Mouse (Mus musculus) duodenum, adult 2 months (tissue): Measurements from ENCODE around the gene Abcb6. TPM values are rescaled to one million over a fixed set of nuclear protein-coding genes. Genes with fewer than 3 reads are reported as not detected.

ENCODE experiments used
- polyA plus RNA-seq: library from polyadenylated mRNA; depleted of rRNA; stranded (reverse); fragments of >200 nt; gene quantifications from 2 replicates; pipeline ENCODE4 v1.2.3, GENCODE M21; 2012; ENCODE audit warnings: low replicate concordance; rRNA removed

The Abcb6 gene
- 20.6 and 30.7 TPM in 2 replicates for polyA plus RNA-seq

DNA sequence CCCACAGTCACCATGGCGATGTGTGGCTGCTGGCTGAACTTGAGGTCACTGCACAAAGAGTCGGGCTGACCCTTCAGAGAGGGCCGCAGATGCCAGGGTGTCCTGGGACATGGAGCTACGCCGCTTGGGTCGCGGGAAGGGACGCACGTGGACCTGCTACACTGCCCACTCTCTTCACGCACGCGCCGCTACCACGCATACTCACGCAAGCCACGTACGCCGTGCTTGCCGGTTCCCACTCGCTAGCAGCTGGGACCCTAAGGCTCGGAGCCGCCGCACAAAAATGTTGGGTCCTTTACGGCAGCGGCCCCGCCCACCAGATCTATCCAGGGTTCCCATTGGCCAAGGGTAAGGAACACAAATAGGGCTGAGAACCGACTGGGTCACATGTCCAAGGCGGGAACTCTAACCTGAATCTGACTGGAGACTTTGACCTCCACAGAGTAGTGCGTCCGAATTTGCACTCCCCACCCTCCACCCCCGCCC, at the start of gene Abcb6:
TSS of gene Abcb6 (minus strand) at position 288 of the 486 bp plus-strand sequence.

DNA sequence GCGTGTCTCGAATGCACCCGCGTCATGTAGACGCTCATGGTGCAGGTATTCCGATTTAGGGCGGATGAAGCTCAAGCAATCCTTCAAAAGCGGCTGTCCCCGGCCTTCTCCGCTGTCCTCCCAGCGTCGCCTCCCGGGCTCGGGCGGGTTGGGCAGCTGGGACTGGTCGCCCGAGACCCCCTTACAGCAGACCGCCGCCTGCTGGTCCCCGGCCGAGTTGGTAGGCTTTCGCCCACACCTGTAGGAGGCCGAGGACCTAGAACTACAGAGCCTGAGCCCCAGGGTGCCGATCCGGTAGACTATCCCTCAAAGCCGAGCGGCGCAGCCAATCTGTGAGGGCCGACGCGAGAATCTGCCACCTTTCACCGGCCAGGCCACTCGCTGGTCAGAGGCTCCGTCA, 39.3 kb upstream of the Abcb6 start, which contains the start of gene Tuba4a:
TSS of gene Tuba4a (minus strand) at position 335 of the 400 bp plus-strand sequence.

DNA sequence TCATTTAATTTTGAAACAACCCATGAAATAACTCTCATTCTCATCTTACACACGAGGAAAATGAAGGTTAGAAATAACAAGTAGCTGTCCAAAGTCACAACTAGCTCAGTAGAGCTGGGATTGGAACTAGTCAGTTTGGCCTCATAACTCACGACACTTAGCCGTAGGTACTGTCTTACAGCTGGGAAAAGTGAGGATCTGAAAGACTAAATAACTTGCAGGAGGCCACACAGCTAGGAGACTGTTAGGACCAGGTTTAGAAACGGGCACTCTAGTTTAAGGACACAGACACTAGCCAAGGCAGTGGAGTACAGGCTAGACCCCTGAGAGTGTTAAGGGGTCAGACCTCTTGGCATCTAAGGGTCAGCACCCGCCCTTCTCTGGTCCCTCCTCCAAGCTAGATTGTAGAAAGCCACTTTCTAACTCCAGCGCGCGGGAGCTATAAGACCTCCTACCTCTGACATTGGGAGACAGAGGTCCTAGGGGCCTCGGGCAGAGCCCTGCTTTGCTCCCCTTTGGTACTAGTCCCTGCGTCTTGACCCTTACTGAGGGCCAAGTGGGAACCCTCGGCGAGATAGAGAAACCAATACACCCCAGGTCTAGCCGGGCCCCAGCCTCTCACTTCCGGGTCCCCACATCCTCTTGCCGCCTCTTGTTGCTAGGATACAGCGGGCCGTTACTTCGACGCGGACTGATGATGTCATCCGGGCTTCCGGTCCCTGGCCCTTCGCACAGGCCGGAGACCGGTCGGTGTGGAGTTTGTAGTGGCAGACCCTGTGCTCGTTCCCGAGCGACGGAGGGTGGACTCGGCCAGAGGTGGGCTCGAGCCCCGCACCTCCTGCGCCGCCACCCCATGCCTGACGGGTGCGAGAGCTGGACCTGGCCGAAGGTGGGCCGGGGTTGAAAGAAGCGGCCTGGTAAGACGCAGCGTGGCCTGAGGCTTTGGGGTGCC, 30.2 kb upstream of the Abcb6 start, which contains the start of the genes Glb1l and Stk16:
TSS of gene Glb1l (minus strand) at position 678 of the 952 bp plus-strand sequence.
TSS of gene Stk16 (plus strand) at position 703 of the 952 bp plus-strand sequence.

DNA sequence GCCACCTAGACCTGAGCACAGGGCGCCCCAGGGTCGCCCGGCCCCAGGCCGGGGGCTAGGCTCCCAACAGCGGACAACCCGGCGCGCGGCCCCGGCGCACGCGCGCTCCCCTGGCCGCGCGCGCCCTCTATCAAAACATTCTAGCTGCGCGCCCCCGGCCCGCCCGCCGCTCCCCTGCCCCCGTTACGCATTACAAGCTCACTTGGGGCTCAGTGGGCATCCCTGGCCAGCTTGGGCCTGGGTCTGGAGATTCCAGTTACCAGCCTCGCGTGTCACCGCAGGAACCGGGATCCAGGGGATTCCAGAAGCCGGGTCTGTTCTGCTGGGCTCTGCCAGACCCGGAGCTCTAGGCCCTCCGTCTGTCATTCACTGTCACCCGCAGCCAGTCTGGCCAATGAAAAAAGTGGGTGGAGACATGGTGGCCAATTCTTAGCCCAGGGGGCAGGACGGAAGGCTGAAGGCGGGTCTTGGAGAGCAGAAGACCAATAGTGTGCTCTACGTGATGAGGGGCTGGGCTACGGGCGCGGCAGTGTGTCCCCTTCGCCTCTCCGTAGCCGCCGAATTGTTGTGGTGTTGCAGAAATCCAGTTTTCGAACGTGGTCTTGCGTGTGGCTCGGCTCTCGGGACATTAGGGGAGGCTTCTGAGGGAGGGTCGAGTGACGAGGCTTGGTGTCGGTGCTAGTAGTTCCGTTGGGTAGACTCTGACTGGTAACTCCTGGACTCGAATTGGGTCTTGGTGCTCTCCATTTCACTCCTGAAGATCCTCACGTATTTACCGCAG, 11.6 kb upstream of the Abcb6 start, which contains the start of the genes Ankzf1 and Atg9a:
TSS of gene Ankzf1 (plus strand) at position 530 of the 781 bp plus-strand sequence.
TSS of gene Atg9a (minus strand) at position 575 of the 781 bp plus-strand sequence.

DNA sequence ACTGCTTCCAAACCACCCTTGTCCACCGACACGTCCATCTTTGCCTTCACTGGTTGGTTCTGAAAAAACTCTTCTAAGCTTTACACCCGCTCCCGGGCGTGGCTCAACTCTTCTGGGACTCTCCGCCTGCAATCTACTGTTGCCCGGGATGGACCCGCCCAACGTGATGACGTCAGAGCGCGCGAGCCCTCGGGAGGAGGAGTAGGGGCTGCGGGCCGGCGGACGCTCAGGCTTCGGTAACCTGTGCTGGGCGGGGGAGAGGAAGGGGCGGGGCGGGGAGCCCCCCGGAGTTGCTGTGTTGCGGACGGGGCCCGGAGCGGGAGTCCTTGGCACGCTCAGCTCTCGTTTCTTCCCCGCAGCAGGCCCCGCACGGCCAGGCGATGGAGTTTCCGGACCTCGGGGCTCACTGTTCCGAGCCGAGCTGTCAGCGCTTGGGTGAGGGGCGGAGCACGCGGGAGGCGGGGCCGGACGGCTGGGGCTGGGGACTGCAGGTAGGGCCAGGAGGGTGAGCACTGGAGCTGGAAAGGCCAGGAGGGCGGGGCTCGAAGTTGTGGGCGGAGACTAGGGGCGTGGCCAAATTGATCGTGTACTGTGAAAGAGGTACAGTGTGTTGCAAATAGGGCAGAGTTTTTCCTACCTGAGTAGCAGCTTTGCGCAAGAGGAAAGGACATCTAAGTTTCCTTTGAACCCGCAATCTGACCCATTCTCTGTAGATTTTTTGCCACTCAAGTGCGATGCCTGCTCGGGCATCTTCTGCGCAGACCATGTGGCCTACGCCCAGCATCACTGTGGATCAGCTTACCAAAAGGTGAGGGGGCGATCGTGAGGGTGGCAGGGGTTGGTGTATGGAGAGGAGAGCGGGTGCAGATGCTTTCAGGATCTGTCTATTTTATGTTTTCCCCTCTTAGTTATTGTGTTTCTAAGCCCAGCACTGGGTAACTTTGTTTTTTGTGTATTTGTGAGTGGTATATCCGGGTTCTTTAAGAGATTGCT, 11.4 kb downstream of the Abcb6 start, which contains the start of gene Zfand2b:
TSS of gene Zfand2b (plus strand) at position 175 of the 993 bp plus-strand sequence.

DNA sequence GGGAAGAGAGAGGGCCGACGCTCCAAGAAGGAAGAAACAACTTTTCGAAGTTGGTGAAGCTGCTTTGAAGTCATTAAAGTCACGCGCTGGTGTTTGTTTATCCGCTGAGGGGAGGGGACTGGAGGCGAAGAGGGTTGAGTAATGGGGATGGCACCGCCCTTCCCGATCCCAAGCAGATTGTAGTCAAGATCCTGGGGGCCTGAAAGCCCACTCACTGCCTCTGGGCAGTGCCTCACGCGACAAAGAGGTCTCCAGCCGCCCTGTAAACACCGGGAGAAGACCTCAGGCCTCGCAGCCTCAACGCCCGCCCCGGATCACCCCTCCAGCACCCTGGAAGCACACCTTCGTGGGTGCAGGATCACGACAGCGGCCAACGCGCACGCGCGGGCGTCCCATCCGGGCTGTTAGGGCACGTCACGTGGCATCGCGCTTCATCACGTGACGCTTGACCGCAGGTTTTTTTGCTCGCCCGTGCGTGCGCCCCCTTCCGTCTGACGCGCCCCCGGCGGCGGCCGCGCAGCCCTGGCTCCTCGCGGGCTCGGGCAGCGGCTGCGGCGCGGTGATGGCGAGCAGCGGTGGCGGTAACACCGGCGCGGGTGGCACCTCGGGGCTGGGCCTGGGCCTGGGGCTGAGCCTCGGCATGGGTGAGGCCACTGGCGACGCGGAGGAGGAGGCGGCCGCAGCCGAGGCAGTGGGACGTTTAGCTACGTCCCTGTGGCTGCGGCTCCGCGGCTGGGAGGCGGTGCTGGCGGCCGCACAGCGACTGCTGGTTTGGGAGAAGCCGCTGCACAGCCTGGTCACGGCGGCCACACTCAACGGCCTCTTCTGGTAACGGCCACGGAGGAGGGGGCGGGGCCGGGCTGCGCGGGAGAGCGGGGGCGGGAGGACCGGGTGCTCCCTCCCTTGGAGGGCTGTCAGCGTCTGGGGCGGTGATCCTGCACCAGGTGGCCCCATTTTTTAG, 37.6 kb downstream of the Abcb6 start, which contains the start of the genes Cnppd1 and Retreg2:
TSS of gene Cnppd1 (minus strand) at position 411 of the 961 bp plus-strand sequence.
TSS of gene Retreg2 (plus strand) at position 478 of the 961 bp plus-strand sequence.

DNA sequence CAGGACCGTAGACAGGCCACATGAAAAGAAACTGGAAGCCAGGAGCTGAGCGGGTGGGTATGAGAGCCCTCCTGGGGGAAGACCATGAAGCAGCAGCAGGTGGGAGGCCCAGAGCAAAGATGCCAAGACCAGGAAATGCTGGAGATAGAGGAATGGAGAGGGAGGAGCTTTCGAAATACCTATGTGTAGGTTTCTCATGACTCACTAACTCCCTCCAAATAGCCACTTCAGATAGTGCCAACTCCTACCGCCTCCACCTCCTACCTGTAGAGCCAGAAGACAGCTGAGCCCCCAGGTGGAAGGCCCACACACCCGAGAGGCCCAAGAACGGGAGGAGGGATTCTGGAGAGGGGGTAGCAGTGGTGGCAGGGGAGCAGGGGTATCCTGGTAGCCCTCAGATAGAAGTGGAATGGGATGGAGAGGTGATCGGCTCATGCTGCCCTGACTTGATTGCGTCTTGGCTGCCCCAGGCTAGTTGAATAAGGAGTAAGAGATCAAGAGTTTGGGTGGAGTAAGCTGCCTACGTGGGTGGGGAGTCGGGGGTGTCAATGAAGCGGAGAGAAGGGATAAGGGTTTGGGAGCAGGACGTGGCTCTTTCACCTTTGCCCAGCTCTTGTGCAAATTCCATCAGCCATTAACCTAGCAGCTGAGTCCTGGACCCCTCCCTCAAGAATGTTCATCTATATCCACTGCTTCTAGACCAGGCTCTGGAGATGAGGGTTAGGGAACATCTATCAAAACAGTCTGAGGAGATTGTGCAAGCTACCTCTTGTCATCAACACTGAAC, 46.6 kb downstream of the Abcb6 start, which contains the start of gene Slc23a3:
TSS of gene Slc23a3 (minus strand) at position 470 of the 787 bp plus-strand sequence.

DNA sequence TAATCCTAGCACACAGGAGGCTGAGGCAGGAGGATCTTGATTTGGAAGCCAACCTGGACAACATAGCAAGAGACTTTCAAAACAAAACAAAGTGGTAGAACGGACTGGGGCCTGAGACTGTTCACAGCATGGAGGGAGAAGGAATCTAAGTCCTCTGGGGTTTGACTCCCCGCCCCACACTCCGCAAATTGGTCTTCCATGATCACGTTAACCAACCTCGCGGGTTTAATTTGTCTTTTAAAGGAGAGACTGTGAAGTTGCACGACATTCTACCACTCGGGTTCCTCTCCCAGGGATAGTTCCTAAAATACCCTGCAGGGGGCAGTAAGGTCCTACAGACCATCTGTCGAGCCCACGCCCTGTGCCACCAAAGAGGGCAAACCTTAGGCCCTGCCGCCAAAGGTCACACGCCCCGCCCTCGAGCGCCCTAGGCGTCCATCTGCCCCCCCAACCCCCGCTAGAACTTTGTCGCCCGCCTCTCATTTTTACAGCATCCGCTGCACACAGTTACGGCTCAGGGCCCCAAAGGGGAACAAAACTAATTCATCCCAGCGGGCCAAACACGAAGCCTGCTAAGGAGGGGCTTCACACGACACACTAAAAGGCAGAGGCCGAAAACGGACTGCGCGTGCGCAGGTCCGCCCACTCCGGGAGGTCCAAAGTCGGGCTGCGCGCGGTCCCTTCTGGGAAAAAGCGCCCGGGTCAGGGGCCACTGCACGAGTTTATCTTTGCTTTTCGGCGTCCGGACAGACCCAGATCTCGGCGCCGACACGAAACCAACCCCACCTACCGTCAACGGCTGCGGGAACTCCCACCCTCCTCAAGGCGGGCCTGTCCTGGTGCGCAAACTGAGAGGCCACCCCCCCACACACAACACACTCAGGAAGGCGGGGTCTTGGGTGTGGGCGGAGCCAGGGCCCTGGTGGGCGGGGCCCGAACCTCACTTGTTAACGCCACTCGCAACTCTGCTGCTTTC, 55.6 kb downstream of the Abcb6 start, which contains the start of gene Nhej1:
TSS of gene Nhej1 (minus strand) at position 855 of the 976 bp plus-strand sequence.

Other genes starting within 250 kb of the Abcb6 start
- gene Cfap65, start 244.8 kb downstream of the Abcb6 start, polyA plus RNA-seq, result 0.07 and 0.20 TPM in 2 replicates
- gene Ihh, start 228.7 kb downstream of the Abcb6 start, polyA plus RNA-seq, result 107 and 239 TPM in 2 replicates
- gene Nhej1, start 55.2 kb downstream of the Abcb6 start, polyA plus RNA-seq, result 1.7 and 2.3 TPM in 2 replicates
- gene Slc23a3, start 46.5 kb downstream of the Abcb6 start, polyA plus RNA-seq, result 1.2 and 2.3 TPM in 2 replicates
- 40.3 and 56.9 TPM in 2 replicates for gene Cnppd1, start 37.7 kb downstream of the Abcb6 start, polyA plus RNA-seq
- gene Retreg2, start 37.6 kb downstream of the Abcb6 start, polyA plus RNA-seq, result 55.7 and 99.5 TPM in 2 replicates
- 63.2 and 93.5 TPM in 2 replicates for gene Zfand2b, start 11.7 kb downstream of the Abcb6 start, polyA plus RNA-seq
- 13.9 and 15.1 TPM in 2 replicates for gene Ankzf1, start 11.8 kb upstream of the Abcb6 start, polyA plus RNA-seq
- gene Atg9a, start 11.8 kb upstream of the Abcb6 start, polyA plus RNA-seq, result 68.6 and 124 TPM in 2 replicates
- 1.0 and 1.3 TPM in 2 replicates for gene Glb1l, start 30.4 kb upstream of the Abcb6 start, polyA plus RNA-seq
- gene Stk16, start 30.4 kb upstream of the Abcb6 start, polyA plus RNA-seq, result 215 and 279 TPM in 2 replicates
- 83.6 and 122 TPM in 2 replicates for gene Tuba4a, start 39.5 kb upstream of the Abcb6 start, polyA plus RNA-seq
- gene A630095N17Rik, start 51.7 kb upstream of the Abcb6 start, polyA plus RNA-seq, result not detected in 2 replicates
- gene Dnajb2, start 56.0 kb upstream of the Abcb6 start, polyA plus RNA-seq, result 18.0 and 21.0 TPM in 2 replicates
- 5.3 and 6.2 TPM in 2 replicates for gene Ptprn, start 84.1 kb upstream of the Abcb6 start, polyA plus RNA-seq
- gene Resp18, start 98.0 kb upstream of the Abcb6 start, polyA plus RNA-seq, result 4.1 and 5.5 TPM in 2 replicates
- gene Dnpep, start 137.6 kb upstream of the Abcb6 start, polyA plus RNA-seq, result 188 and 371 TPM in 2 replicates
- 207 and 271 TPM in 2 replicates for gene Des, start 179.9 kb upstream of the Abcb6 start, polyA plus RNA-seq
- gene Speg, start 194.9 kb upstream of the Abcb6 start, polyA plus RNA-seq, result 32.3 and 57.1 TPM in 2 replicates